Mouse (Mus musculus) limb, embryonic 11.5 days (tissue): ENCODE data around the gene A030003K21Rik. TPM values are rescaled to one million over a fixed set of nuclear protein-coding genes. Genes with fewer than 3 reads are reported as not detected.
"Not testable (repeated sequence)": the region's sequence is repeated elsewhere in the genome, so short reads cannot be mapped to it uniquely, and the experiment has no call there.

Experiments
- ATAC-seq: fragments of 200-750 bp; cut with Nextera tagmentation; 2 replicates; pipeline ENCODE4 v1.8.0; 2017; ENCODE audit warnings: low read depth; ENCODE audit not compliant: insufficient number of reproducible peaks, low FRiP score, low TSS enrichment
- DNase-seq: peaks from one replicate; pipeline ENCODE4 v3.0.0-alpha.2; 2015; ENCODE audit warnings: low spot score
- H3K27ac ChIP-seq: fragments of 300-500 bp; sonication (generic); replicated peaks from 2 replicates; pipeline ENCODE4 v1.5.1; 2014; ENCODE audit warnings: low read depth, mild to moderate bottlenecking, low read length
- H3K27me3 ChIP-seq: fragments of 300-500 bp; sonication (generic); 2 replicates; pipeline ENCODE4 v1.6.1; 2014; ENCODE audit warnings: mild to moderate bottlenecking, low read length, mixed read lengths; ENCODE audit not compliant: control insufficient read depth, insufficient read depth
- H3K36me3 ChIP-seq: fragments of 300-500 bp; sonication (generic); 2 replicates; pipeline ENCODE4 v1.6.1; 2014; ENCODE audit warnings: mild to moderate bottlenecking, low read length, moderate library complexity, mixed read lengths; ENCODE audit not compliant: control insufficient read depth, insufficient read depth
- H3K4me1 ChIP-seq: fragments of 300-500 bp; sonication (generic); 2 replicates; pipeline ENCODE4 v1.6.1; 2014; ENCODE audit warnings: low read length, mixed read lengths; ENCODE audit not compliant: control insufficient read depth, insufficient read depth
- H3K4me2 ChIP-seq: fragments of 300-500 bp; sonication (generic); 2 replicates; pipeline ENCODE4 v1.6.1; 2014; ENCODE audit warnings: low read depth, mild to moderate bottlenecking, moderate library complexity; ENCODE audit not compliant: severe bottlenecking
- H3K4me3 ChIP-seq: fragments of 300-500 bp; sonication (generic); 2 replicates; pipeline ENCODE4 v1.5.1; 2014; ENCODE audit warnings: low read depth, low read length
- H3K9ac ChIP-seq: fragments of 300-500 bp; sonication (generic); 2 replicates; pipeline ENCODE4 v1.6.1; 2014; ENCODE audit warnings: mild to moderate bottlenecking, low read length
- H3K9me3 ChIP-seq: fragments of 300-500 bp; sonication (generic); 2 replicates; pipeline ENCODE4 v1.6.1; 2016; ENCODE audit warnings: low read length; ENCODE audit not compliant: control insufficient read depth
- WGBS: fragments of 180-500 bp; shearing (Covaris S2); extraction: QIAGEN DNeasy Blood & Tissue Kit; methylation state at CpG from one replicate; pipeline ENCODE4 v1.1.7; 2014; 5-methylcytosine and 5-hydroxymethylcytosine counted together
- polyA plus RNA-seq: library from polyadenylated mRNA; unstranded; fragments of >200 nt; fragmentation: Nextera tagmentation; extraction: Ambion mirVana; gene quantifications from 2 replicates; pipeline ENCODE4 v1.2.1, GENCODE M21; 2014

Gene A030003K21Rik
- not detected in 2 replicates for polyA plus RNA-seq

DNA sequence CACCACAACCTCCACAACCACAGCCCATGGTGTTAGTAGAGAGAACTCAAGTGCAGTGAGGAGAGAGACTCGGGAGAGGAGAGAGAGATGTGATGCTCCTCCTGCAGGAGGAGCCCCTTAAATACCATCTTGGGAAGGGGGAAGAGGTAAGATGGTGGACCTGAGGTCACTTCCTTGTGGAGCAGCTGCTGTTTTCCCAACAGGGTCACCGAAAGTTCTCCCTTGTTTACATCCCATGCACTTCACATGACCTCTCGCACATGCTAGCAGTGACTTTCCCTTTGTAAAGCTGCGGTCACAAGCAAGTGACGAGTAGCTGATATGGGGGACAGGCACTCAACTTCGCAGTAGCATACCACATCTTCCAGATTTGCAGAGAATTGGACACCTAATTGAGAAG lies at the start of gene A030003K21Rik:
TSS of gene A030003K21Rik (minus strand) at position 94 of the 400 bp plus-strand sequence.
- WGBS = no CpG with 5 or more reads among the region's 6 CpGs
- not testable (repeated sequence) for H3K36me3 ChIP-seq, H3K27me3 ChIP-seq, H3K4me2 ChIP-seq, H3K27ac ChIP-seq, H3K4me3 ChIP-seq, DNase-seq, ATAC-seq, H3K9me3 ChIP-seq, H3K4me1 ChIP-seq, H3K9ac ChIP-seq

DNA sequence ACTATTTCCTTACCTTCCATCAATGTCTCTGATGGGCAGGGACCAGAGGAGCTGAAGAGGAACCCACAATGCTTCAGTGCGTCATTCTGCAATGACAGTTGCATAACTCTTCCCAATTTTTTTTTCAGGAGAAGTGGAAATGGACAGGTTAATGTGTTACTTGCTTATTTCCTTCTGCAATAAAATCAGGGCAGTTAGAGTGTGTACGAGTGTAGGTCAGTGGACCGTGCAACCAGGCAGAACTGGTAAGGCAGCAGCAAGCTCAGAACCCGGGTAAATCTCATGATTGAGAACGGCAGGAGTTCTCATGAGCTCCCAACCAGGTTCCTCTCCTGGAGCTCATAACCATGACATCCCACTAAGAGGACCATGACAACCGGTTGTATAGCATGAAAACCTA lies 48.9 kb upstream of the A030003K21Rik start:
- no peaks in the 10 kb centered on the region for H3K36me3 ChIP-seq
- ATAC-seq (no peak), DNase-seq (no peak)
- H3K9me3 ChIP-seq = no peaks in the 10 kb centered on the region
- H3K27me3 ChIP-seq = no peaks in the 10 kb centered on the region
- no peak overlapping the region for H3K4me2 ChIP-seq
- no peak overlapping the region for H3K4me3 ChIP-seq
- no peaks in the 10 kb centered on the region for H3K4me1 ChIP-seq
- 85% methylated on average over 6 of the region's 6 CpGs for WGBS
- H3K9ac ChIP-seq = no peak overlapping the region
- no peak overlapping the region for H3K27ac ChIP-seq

DNA sequence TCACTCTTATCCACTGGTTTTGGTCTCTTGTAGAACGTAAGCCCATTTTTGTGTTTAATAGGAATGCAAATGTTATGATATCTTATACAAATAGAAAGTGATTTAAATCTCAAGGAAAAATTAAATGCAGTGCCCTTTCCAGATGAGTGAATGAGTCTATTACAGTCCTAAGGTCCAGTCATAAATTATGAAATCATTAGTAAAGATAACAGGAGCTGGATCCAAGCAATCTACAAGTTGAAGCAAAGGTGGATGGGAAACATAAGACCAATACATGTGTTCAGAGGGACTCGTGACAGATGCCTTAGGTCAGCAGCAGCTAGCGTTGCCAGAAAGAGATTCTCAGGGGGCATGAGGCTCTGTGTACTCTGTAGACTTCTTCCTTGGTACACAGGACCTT lies 48.4 kb upstream of the A030003K21Rik start:
- ATAC-seq (no peak), DNase-seq (no peak)
- Histone ChIP-seq H3K9me3 (no peaks in the 10 kb centered on the region), H3K36me3 (no peaks in the 10 kb centered on the region), H3K4me2 (no peak overlapping the region), H3K4me3 (no peak overlapping the region), H3K27me3 (no peaks in the 10 kb centered on the region), H3K9ac (no peak overlapping the region), H3K4me1 (no peaks in the 10 kb centered on the region), H3K27ac (no peak overlapping the region)
- WGBS = 77% methylated on average over 3 of the region's 3 CpGs

DNA sequence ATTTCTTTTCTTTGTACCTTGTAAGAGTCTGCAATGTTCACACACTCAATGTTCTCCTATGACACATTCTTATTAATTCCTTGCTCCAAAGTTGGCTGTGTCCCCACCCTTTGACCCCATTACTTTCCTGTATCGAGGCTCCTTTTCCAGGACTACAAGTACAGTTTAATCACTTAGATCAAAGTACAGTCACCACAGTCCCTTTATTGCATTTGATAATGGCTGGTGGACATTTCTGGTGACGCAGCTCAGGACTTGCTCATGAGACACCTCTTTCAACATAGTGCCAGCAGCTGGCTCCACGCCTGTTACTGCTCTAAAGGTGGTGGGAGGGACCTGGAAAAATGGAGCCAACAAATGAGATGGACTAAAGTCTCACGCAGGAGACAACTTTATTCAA lies 47.9 kb upstream of the A030003K21Rik start:
- H3K27me3 ChIP-seq = no peaks in the 10 kb centered on the region
- 63% methylated on average over 4 of the region's 4 CpGs for WGBS
- no peak for DNase-seq
- ATAC-seq = no peak
- no peaks in the 10 kb centered on the region for H3K4me1 ChIP-seq
- no peaks in the 10 kb centered on the region for H3K9me3 ChIP-seq
- H3K4me3 ChIP-seq = no peak overlapping the region
- no peak overlapping the region for H3K9ac ChIP-seq
- no peak overlapping the region for H3K4me2 ChIP-seq
- no peak overlapping the region for H3K27ac ChIP-seq
- H3K36me3 ChIP-seq = no peaks in the 10 kb centered on the region

DNA sequence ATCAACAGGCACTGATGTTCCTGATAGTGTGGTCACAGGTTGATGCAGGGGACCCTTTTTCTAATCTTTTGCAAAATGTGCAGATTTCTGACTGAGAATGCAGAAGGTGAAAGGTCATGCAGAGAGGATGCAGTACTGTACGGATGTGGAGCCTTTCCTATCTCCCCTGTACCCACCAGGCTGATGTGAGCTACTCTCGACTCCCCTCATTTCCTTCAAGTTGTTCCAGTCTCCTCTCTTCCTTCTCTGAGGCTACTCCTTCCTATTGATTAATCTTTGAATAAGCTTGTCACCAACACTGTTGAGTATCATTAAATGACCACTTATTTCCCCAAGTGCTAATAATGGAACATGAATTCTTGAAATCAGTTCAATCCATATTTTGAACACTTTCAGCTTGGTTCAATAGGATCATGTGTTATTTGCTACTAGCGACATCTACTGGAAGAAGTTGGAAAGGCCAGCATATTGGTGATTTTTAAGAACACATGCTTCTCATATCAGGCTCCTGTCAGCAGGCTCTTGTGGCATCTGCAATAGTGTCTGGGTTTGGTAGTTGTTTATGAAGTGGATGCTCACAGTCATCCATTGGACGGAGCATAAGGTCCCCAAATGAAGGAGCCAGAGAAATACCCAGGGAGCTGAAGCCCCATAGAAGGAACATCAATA lies 44.5 kb upstream of the A030003K21Rik start:
- DNase-seq = peak; percentile 31
- Histone ChIP-seq H3K27me3 (no peaks in the 10 kb centered on the region), H3K4me1 (no peaks in the 10 kb centered on the region), H3K36me3 (no peaks in the 10 kb centered on the region), H3K9ac (no peak overlapping the region), H3K4me3 (no peak overlapping the region), H3K4me2 (no peak overlapping the region), H3K27ac (no peak overlapping the region), H3K9me3 (0 out of 2 replicates have a peak, but pooled peaks cover 3% of the 10 kb centered on the region)
- 45% methylated on average over 4 of the region's 4 CpGs for WGBS
- no peak for ATAC-seq

DNA sequence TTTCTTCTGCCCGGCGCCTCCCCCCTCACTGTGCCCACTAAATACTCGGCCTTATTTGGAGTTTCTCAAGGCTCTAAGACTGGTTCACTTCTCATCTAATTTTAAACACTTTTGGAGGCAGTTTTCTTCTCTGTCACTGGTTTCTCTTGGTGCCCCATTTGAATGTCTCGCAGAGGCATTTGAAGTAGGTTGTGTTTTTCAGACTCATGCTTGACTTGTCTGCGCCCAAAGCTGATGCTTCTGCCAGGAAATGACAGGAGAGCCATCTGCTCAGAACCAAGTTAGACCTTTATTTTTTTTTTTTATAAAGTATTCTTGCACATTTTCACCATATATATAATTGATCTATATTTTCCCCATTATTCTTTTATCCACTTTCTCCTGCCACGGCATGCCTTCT lies 43.5 kb upstream of the A030003K21Rik start:
- H3K9me3 ChIP-seq = 0 out of 2 replicates have a peak, but pooled peaks cover 3% of the 10 kb centered on the region
- H3K4me3 ChIP-seq = no peak overlapping the region
- H3K27ac ChIP-seq = no peak overlapping the region
- H3K9ac ChIP-seq = no peak overlapping the region
- H3K4me1 ChIP-seq = no peaks in the 10 kb centered on the region
- WGBS = 93% methylated on average over 6 of the region's 6 CpGs
- ATAC-seq (no peak), DNase-seq (no peak)
- no peaks in the 10 kb centered on the region for H3K27me3 ChIP-seq
- H3K36me3 ChIP-seq = no peaks in the 10 kb centered on the region
- no peak overlapping the region for H3K4me2 ChIP-seq

DNA sequence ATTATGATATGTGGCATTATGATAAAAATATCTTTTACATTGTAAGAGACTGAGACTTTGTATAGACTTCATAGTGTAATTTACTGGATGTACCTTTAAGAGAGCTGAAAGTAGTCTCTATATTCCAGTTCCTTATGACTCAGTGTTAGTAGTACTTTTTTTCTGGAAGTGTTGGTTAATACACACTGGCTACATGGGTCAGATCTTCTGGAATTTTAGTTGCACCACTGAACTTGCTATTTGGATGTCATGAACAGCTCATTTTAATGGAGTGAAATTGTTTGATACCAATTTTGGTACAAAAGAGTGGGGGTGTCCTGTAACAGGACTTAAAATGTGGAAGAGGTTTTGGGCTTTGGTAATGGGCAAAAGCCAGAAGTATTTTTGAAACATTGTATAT lies 34.7 kb upstream of the A030003K21Rik start:
- Histone ChIP-seq H3K36me3 (no peaks in the 10 kb centered on the region), H3K27ac (no peak overlapping the region), H3K4me1 (no peaks in the 10 kb centered on the region), H3K4me3 (no peak overlapping the region), H3K9ac (no peak overlapping the region), H3K9me3 (no peaks in the 10 kb centered on the region), H3K27me3 (no peaks in the 10 kb centered on the region), H3K4me2 (no peak overlapping the region)
- no peak for DNase-seq
- ATAC-seq = no peak

DNA sequence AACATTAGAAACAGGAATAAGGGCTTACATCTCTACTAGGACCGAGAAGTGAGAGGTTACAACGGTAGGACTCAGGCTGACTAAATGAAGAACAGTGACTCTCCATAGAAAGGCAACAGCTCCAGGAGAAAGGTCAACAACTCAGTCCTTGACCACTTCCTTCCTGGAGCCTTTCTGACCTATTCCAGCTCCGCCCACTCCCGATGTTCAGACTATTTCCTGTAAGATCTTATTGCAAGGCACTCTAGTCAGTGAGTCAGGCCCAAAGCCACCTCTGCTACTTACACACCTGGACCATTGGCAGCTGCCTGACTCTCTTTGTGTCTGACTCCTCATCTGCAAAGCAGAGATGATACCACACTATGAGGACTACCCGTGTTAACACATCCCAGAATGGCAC lies 32.6 kb upstream of the A030003K21Rik start:
- Histone ChIP-seq H3K9me3 (no peaks in the 10 kb centered on the region), H3K4me3 (no peak overlapping the region), H3K36me3 (no peaks in the 10 kb centered on the region), H3K4me2 (no peak overlapping the region), H3K27me3 (no peaks in the 10 kb centered on the region), H3K9ac (no peak overlapping the region), H3K4me1 (no peaks in the 10 kb centered on the region), H3K27ac (no peak overlapping the region)
- DNase-seq = no peak
- WGBS = 74% methylated on average over 5 of the region's 5 CpGs
- ATAC-seq = no peak

DNA sequence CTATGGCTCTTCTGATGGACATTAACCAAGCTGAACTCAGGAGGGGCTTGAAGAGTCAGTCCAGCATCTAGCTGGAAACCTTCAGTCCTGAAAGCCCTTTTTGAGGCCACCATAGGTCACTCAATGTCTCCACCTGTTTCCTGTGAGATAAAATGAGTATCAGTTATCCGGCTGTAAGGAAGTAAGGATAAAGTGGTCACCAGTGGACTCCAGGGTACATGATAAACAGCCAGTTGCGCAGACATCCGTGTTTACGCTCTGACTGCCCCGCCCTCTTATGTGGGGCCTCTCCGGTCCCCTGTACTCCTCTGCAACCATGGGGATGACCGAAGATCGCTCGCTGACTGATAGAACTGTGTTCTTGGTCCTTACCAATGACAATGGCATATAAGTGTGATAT lies 31.2 kb upstream of the A030003K21Rik start:
- no peak overlapping the region for H3K4me3 ChIP-seq
- no peaks in the 10 kb centered on the region for H3K9me3 ChIP-seq
- H3K27me3 ChIP-seq = no peaks in the 10 kb centered on the region
- no peak overlapping the region for H3K4me2 ChIP-seq
- H3K4me1 ChIP-seq = no peaks in the 10 kb centered on the region
- no peaks in the 10 kb centered on the region for H3K36me3 ChIP-seq
- ATAC-seq (no peak), DNase-seq (no peak)
- H3K27ac ChIP-seq = no peak overlapping the region
- no peak overlapping the region for H3K9ac ChIP-seq
- 89% methylated on average over 9 of the region's 9 CpGs for WGBS
